Mouse (Mus musculus) right cerebral cortex, postnatal 25 days (tissue): ENCODE results near the gene Ptger1.

Source experiments
- DNase-seq: peaks from one replicate; pipeline ENCODE4 v3.0.0; 2022

The Ptger1 gene

DNA sequence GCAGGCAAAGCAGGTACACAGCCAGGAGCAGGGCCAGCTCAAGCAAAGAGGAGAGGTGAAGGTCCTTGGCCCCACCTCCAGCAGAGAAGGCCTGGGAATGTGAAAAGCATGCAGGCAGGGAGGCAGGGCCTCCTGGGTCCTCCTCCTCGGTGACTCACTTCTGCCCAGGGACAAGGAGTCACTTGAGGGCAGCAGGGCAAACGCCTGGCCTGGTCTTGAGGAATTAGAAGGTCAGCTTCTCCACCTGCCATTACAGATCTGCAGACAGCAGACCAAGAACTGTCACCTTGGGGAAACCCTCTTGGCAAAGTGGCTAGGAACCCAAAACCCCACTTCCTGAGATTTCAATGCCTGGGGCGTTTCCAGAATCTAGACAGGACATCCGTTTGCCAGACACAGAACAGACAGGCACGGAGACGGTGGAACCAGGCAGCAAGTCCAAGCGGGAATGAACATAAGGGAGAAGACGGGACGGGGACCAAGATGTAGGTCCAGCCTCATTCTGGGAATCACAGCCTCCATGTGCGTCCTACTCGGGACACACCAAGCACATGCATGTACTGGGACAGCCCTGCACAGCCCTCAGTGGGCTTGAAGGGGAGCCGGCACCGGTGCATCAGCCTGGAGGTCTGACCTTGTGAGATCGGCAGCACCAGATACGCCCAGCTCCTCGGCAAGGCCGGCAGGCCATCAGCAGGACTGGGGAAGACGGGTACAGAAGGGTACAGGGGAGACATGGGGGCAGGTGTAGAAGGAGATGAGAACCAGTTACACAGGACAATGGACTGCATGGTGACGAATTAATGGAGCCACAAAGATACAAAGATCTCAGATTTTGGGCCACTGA lies 31.1 kb downstream of the Ptger1 start:
- DNase-seq: no peak

DNA sequence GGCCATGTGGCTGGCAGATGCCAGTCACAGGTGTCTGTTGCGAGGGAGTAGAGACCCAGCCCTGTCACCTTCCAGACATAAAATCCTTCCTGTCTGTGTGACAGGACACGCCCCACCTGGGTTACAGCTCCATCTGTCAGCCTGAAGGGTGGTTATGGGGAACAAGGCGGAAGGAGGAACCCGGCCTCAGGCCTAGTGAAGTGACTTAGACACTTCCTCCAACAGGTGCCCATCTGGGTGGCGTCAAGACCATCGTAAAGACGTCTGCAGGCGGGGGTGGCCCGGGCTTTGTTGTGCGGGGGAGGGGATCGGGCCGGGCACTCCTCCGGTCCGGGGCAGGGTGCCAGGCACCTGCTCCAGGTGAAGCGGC lies 31.8 kb downstream of the Ptger1 start:
- DNase-seq: peak; percentile 51

DNA sequence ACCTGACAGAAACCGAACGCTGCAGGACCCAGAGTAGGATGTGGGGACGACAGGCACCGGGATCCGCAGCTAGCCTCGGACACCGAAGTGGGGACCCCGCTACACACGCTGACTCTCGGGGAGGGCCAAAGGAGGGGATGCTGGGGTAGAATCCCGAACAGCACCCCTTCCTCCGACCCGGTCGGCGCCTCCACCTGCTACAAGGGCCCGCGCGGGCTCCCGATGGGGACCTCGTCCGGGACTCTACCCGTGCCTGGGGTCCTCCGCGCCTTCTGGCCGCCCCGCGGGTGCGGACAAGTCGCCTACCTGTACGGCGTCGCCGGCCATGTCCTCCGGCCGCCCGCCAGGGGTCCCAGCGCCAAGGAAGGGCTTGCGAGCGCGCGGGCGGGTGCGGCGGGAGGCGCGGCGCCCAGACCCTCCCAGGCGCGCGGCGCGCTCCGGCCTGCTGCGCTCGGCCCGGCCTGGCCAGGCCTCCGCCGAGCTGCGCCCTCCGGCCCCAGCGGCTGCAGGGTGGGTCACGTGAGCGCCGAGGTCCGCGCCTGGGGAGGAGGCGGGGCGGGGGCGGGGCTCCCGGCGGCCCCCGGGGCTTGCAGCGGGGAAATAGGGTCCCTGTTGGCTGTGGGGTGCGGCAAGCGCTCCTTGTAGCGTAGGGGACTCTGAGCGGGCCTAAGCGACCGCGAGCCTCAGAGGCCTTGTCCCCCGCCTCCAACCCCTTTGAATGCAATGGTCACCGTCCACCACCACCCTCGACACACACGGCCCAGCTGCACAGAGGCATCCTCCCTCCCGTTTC lies 32.4 kb downstream of the Ptger1 start, which contains the start of gene Pkn1:
Pkn1 (minus strand) TSS at position 519 of the 793 bp plus-strand sequence.
- peak; percentile 77 for DNase-seq

DNA sequence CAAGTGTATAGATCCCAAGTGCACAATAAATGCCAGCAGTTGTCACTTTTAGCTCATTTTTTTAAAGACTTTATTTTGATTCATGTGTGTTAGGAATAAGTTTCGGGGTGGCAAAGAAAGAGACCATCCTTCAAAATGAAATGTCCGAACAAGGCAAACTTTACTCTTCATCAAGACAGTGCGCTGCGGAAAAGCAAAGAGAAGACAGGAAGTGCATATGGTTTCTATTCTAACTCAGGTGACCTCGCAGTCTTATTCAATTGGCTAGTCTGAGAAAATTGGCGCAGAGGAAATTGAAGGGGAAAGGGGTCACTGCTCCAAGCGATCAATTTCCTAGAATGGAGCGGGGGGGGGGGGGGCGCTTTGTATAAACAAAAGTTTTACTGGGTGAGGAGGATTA lies 33.1 kb downstream of the Ptger1 start:
- no peak for DNase-seq

DNA sequence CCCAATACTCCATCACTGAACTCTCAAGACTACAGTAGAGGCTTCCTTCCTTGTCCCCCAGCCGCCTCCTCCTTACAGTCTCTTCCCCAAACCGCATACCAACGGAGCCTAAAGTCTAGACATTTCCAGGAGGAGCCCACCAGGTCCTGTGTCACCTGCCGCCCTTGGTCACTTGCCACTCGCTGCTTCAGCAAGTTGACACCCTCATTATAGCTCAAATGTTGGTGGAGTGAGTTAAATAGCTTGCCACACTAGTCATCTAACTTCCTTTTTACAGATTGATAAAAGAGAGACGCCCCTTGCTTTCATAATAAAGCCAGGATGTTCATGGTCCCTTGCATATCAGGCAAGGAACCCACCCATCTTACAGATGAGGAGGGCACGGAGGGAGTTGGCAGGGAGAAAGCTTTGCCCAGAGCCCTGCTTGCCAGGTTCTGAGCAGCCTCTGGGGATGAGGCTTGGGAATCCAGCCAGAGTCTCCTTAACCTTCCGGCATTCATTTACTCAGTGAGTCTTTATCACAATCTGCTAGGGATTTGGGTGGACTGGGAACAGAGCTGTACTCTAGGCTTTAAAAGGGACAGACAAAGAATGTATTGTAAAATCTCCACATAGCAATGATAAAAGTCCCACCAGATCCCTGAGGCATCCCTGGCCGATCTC lies 34.1 kb downstream of the Ptger1 start:
- no peak for DNase-seq

DNA sequence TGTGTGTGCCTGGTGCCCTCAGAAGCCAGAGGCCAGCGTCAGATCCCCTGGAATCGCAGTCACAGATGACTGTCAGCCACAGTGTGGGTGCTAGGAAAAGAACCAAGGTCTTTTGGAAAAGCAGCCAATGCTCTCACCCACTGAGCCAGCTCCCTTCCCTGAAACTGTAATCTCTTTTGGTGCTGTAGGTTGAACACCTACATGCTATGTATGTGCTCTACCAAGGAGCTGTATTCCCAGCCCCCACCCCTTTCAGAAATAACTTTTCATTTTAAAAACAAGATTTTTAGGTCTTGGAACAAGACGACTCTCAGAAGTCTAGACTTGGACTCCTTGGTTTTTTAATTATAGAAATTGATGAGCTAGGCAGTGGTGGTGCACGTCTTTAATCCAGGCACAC lies 36.9 kb downstream of the Ptger1 start:
- no peak for DNase-seq

DNA sequence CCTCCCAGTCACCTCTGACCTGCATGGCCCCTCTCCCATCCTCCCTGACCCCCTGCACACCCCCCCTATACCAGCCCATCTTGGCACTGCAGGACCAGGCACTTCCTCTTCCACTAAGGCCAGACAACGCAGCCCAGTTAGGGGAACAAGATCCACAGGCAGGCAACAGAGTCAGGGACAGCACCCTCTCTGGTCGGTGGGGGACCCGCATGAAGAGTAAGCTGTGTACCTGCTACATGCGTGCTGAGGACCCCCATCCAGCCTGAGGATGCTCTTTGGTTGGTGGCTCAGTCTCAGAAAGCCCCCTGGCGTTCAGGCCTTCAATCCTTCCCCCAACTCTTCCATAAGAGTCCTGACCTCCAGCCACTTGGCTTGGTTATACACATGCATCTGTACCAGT lies 39.9 kb downstream of the Ptger1 start:
- DNase-seq: no peak

DNA sequence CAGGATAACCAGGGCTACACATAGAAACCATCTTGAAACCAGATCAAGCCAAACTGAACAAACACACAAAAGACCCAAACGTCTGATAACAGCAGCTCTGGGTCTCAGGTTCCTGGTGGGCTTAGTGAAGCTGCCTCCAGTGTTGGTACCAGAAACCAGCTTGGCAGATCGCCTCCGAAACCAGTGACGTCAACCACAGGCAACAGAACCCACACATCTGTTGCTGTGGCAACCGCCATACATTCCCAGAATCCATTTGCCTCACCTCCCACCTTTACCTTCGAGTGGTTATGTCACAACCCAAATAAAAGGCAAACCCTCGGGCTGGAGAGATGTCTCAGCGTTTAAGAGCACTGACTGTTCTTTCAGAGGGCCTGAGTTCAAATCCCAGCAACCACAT lies 41.1 kb downstream of the Ptger1 start:
- DNase-seq: peak; percentile 61

DNA sequence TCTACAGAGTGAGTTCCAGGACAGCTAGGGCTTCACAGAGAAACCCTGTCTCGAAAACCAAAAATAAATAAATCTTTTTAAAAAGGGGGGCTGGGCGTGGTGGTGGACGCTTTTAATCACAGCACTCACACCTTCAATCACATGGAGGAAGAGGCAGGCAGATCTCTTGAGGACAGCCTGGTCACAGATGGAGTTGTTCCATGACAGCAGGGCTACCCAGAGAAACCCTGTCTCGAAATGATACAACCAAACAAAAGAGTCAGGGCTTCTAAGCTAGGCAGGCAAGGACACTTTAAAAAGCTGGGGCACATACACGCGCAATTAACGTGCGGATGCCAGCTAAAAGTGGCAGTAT lies 48.2 kb downstream of the Ptger1 start:
- no peak for DNase-seq

DNA sequence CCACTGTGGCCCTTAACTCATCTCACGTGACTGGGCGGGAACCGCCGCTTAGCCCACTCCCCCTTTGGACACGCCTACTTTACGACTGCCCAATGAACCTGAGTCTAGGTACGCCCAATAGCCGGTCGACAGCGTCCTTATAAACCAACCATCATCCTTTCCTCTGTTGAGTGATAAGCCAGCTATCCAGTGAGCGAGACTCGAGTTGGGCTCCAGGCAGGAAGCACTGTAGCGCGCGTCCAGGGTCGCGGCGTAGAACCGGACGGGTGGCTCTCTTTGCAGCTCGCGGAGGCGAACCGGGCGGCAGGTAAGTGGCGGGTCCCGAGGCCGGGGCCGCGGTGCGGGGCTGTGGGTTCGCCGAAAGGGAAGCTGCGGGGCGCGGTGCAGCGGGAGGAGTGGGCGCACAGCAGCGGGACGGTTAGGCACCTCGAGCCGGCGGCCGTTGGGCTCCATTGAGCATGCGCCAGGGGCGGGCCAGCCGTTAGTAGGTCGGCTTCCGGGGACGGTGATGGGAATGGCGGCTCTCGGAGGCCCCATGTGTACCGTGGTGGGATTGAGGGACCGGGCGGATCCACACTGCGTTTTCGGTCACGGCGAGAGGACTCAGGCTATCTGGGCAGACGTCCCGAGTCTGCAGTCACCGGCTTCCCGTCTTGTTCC lies 48.7 kb downstream of the Ptger1 start, which contains the start of gene Ddx39:
Ddx39 (plus strand) TSS at position 147 of the 660 bp plus-strand sequence.
- DNase-seq: peak; percentile 96

DNA sequence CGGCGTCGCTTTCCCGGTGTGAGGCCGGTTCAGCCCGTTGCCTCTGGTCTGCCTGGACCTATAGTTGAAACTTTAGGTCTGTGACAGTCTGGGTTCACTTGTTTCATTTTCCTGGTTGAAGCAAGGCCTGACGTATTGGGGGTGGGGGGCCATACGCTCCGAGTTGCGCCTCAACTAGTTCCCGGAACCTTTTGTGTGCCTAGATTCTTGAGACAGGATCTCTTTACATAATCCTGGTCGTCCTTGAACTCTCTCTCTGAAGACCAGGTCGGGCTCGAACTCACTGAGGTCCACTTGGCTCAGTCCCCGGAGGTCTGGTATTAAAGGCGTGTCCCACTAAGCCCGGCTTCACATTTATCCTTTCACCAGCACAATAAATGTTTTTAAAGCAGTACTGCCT lies 49.3 kb downstream of the Ptger1 start:
- DNase-seq: no peak

DNA sequence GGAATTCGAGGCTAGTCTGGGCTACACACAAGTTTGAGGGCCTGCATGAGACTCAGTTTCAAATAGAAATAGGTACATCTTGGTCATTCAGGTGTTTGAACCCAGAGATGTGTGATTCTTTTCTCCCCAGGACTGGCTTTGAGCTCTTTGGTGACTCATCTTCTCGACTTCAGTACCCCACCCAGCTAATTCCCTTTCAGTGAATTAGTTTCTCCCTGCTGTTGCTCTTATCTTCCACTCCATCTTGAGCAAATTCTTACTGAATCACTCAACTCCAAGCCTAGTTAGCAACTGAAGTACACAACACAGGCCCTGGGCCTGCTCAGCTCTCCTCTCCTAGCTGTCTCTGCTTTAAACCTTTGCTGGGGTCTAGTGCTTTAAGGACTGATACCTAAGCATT lies 50.1 kb downstream of the Ptger1 start:
- DNase-seq: no peak

DNA sequence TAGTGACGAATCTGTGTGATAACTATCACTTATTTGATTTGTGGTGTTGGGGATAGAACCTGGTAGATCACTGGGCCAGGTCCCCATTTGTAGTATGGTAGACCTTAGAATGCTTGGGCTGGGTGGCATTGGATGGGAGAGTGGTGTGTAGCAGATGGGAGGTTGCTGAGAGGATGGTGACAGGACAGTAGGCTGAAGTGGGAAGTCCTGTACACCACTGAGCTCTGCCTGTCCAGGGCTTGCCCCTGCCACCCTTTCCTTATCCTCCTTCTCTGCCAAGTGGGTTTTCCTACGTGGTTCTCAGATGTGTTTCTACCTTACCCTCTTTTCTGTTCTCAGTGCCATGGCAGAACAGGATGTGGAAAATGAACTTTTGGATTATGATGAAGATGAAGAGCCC lies 52.6 kb downstream of the Ptger1 start:
- no peak for DNase-seq

DNA sequence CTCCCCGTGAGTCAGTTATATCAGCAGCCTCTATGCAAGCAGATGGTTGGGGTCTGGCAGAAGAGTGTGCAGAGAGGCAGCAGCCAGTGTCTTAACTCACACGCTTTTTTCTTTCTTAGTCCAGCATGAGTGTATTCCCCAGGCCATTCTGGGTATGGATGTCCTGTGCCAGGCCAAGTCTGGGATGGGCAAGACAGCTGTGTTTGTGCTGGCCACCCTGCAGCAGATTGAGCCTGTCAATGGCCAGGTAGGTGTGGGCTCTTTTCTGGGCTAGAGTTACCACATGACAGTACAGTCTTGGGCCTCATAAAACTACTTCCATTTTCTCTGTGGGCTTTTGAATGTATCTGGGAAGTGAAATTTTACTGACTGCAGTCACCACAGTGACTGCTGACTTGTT lies 53.2 kb downstream of the Ptger1 start:
- no peak for DNase-seq

DNA sequence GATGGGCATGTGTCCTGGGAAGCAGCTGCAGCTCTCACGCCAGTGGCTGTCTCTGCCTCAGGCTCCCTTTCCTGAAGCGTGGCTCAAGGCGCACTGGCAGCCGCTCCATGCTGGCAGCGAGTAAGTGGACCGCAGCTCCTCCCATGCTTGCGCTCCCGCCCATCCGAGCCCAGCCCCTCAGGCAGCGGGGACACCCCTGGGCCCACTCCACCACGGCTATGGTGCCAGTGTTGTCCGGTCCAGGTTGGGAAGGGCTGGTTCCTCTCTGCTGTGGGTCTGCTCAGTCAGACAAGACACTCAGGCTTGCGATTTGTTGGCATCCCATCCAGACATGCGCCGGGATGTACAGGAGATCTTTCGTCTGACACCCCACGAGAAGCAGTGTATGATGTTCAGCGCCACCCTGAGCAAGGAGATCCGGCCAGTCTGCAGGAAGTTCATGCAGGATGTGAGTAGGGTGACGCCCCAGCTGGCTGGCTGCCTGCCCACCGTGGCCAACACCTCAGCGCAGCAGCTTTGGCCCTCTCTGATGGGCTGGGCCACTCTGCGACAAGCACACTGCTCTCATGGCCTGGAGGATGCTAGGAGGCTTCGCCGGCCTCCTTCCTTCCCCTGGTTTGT lies 55.0 kb downstream of the Ptger1 start:
- DNase-seq: no peak
